Comparison of ENCODE assay signal across 9 mouse cellular contexts in genomic region chr8:72746061-72746460, GRCm38 (mm10). TPM values are rescaled to one million over a fixed set of nuclear protein-coding genes. Genes with fewer than 3 reads are reported as not detected.
DNase-seq lines count a peak whose midpoint lies in the region; ATAC-seq and TF ChIP-seq lines count a peak whose summit lies in the region.
"Had no signal": no experiment of that assay in that cellular context is flagged by ENCODE, and none has a peak within 500 bp of the region (broad histone marks: within the 10 kb centered on the region; RNA-seq: fewer than 3 reads in every experiment).

No protein-coding gene starts in this region.

- TF ChIP-seq CTCF in layer of hippocampus, adult 2 months (conservative IDR thresholded peaks at IDR 0.05): peak; percentile 91

- peak; percentile 75 for ATAC-seq in granulocyte monocyte progenitor cell, adult 5-6 weeks (replicated peaks; ENCODE audit: poor library complexity, severe bottlenecking)

- DNase-seq in gastrocnemius, postnatal 10 days: peak; percentile 33
- no peak for DNase-seq in gastrocnemius, postnatal 14 days
- DNase-seq in Muller cell, postnatal 12 days (ENCODE audit: inconsistent ontology term): peak; percentile 20
- peak; percentile 58 to 72 for DNase-seq in cerebellum, postnatal 14 days
- peak; percentile 43 to 64 for DNase-seq in layer of hippocampus, adult 2 months (ENCODE audit: low spot score in 2 of 2)
- DNase-seq in lung, postnatal 4 days: peak; percentile 23 to 49
- DNase-seq in skeletal muscle tissue, adult 2 months (ENCODE audit: low read depth, low spot score): peak; percentile 27

- no peak overlapping the region for H3K4me3 ChIP-seq in layer of hippocampus, adult 2 months
- H3K4me3 ChIP-seq: stomach, embryonic 15.5 days had no signal

- intact Hi-C loops in gastrocnemius, postnatal 14 days (cut with DNase I; ENCODE audit: low total_unique reads): no loop called here

- H3K27ac ChIP-seq in layer of hippocampus, adult 2 months: no peak overlapping the region
- H3K27ac ChIP-seq: stomach, embryonic 15.5 days had no signal

RNA-seq across cellular contexts. Expression of gene F2rl3, which starts 15.6 kb away (rescaled TPM):
- total RNA-seq in gastrocnemius, postnatal 10 days (2021): 1 to 10 TPM; 1.9 to 3.2 TPM
- 1 to 10 TPM; 2.2 to 2.9 TPM for total RNA-seq in gastrocnemius, postnatal 14 days (2021)
- total RNA-seq in granulocyte monocyte progenitor cell, adult 5-6 weeks (2014; fragmentation: Nextera tagmentation): 2.6 and 3.4 TPM in 2 replicates
- total RNA-seq in granulocyte monocyte progenitor cell, adult 5-6 weeks (2017): 2.9 and 3.1 TPM in 2 replicates
- under 1 TPM; 0.31 to 0.32 TPM for total RNA-seq in layer of hippocampus, adult 2 months (2021)

RNA-seq across cellular contexts. Expression of gene Sin3b, which starts 23.0 kb away (rescaled TPM):
- total RNA-seq in gastrocnemius, postnatal 10 days (2021): 10 to 100 TPM; 78.2 to 80.8 TPM
- 10 to 100 TPM; 54.4 to 56.6 TPM for total RNA-seq in gastrocnemius, postnatal 14 days (2021)
- 96.1 and 104 TPM in 2 replicates for total RNA-seq in granulocyte monocyte progenitor cell, adult 5-6 weeks (2014; fragmentation: Nextera tagmentation)
- total RNA-seq in granulocyte monocyte progenitor cell, adult 5-6 weeks (2017): 77.1 and 85.0 TPM in 2 replicates
- 100 to 1,000 TPM; 171 to 181 TPM for total RNA-seq in layer of hippocampus, adult 2 months (2021)
